Mouse (Mus musculus) spleen, postnatal 36 days (tissue): Measurements from ENCODE around the gene Ttc32.
A peak's percentile ranks its signal among the peaks of the same experiment; 100 is the strongest.

Experiments
- DNase-seq, 2 experiments: peaks; one replicate each; pipeline ENCODE4 v3.0.0; 2022; ENCODE audit warnings: low spot score in 2 of 2, mixed read lengths in 1 of 2

The Ttc32 gene

GRCm38 (mm10) chr12:9044666-9045065 is 14.9 kb downstream of the Ttc32 start:
- DNase-seq, result no peak

GRCm38 (mm10) chr12:9046674-9047073 is 16.9 kb downstream of the Ttc32 start:
- no peak for DNase-seq

GRCm38 (mm10) chr12:9048090-9048489 is 18.3 kb downstream of the Ttc32 start:
- DNase-seq, result no peak

- no peak for DNase-seq
Measured at GRCm38 (mm10) chr12:9050824-9051223, 21.0 kb downstream of the Ttc32 start.

GRCm38 (mm10) chr12:9052075-9052829 is 22.5 kb downstream of the Ttc32 start:
- DNase-seq, result peak; percentile 63 to 69

GRCm38 (mm10) chr12:9053345-9053744 is 23.5 kb downstream of the Ttc32 start:
- DNase-seq, result no peak

GRCm38 (mm10) chr12:9054012-9054411 is 24.2 kb downstream of the Ttc32 start:
- no peak for DNase-seq

- DNase-seq, result no peak
Measured at GRCm38 (mm10) chr12:9055269-9055668, 25.5 kb downstream of the Ttc32 start.

- DNase-seq, result no peak
Measured at GRCm38 (mm10) chr12:9059502-9059901, 29.7 kb downstream of the Ttc32 start.

- DNase-seq, result no peak
Measured at GRCm38 (mm10) chr12:9059965-9060364, 30.2 kb downstream of the Ttc32 start.

- no peak for DNase-seq
Measured at GRCm38 (mm10) chr12:9063611-9064010, 33.8 kb downstream of the Ttc32 start.

- DNase-seq, result no peak
Measured at GRCm38 (mm10) chr12:9071058-9071457, 41.3 kb downstream of the Ttc32 start.

GRCm38 (mm10) chr12:9071493-9071892 is 41.7 kb downstream of the Ttc32 start:
- DNase-seq, result no peak

- no peak for DNase-seq
Measured at GRCm38 (mm10) chr12:9077554-9078125, 47.8 kb downstream of the Ttc32 start.

GRCm38 (mm10) chr12:9090226-9090625 is 60.4 kb downstream of the Ttc32 start:
- DNase-seq, result no peak
